Mouse (Mus musculus) neural tube, embryonic 14.5 days (tissue): ENCODE measurements around the gene Npr2. TPM values are rescaled to one million over a fixed set of nuclear protein-coding genes. Genes with fewer than 3 reads are reported as not detected.

Experiments used
- ATAC-seq: fragments of 200-750 bp; cut with Nextera tagmentation; 2 replicates; pipeline ENCODE4 v1.8.0; 2017; ENCODE audit warnings: low read depth, mild to moderate bottlenecking, moderate TSS enrichment, moderate library complexity
- H3K27ac ChIP-seq: fragments of 300-500 bp; sonication (generic); 2 replicates; pipeline ENCODE4 v1.5.1; 2014; ENCODE audit warnings: low read depth, mild to moderate bottlenecking, control low read depth, low read length, moderate library complexity, mixed read lengths
- H3K27me3 ChIP-seq: fragments of 300-500 bp; sonication (generic); 2 replicates; pipeline ENCODE4 v1.6.1; 2014; ENCODE audit warnings: low read length; ENCODE audit not compliant: control insufficient read depth, insufficient read depth
- H3K36me3 ChIP-seq: fragments of 300-500 bp; sonication (generic); 2 replicates; pipeline ENCODE4 v1.6.1; 2014; ENCODE audit warnings: low read length, mixed read lengths; ENCODE audit not compliant: control insufficient read depth, insufficient read depth
- H3K4me1 ChIP-seq: fragments of 300-500 bp; sonication (generic); 2 replicates; pipeline ENCODE4 v1.6.1; 2014; ENCODE audit warnings: low read length; ENCODE audit not compliant: control insufficient read depth, insufficient read depth
- H3K4me2 ChIP-seq: fragments of 300-500 bp; sonication (generic); 2 replicates; pipeline ENCODE4 v1.6.1; 2014; ENCODE audit warnings: mild to moderate bottlenecking, low read depth, low read length, control low read depth
- H3K4me3 ChIP-seq: fragments of 300-500 bp; sonication (generic); 2 replicates; pipeline ENCODE4 v1.5.1; 2014; ENCODE audit warnings: low read depth, low read length, control low read depth, mixed read lengths
- H3K9ac ChIP-seq: fragments of 300-500 bp; sonication (generic); replicated peaks from 2 replicates; pipeline ENCODE4 v1.6.1; 2014; ENCODE audit warnings: low read depth, mild to moderate bottlenecking, control low read depth, low read length, mixed read lengths
- H3K9me3 ChIP-seq: fragments of 300-500 bp; sonication (generic); 2 replicates; pipeline ENCODE4 v1.6.1; 2016; ENCODE audit warnings: low read length; ENCODE audit not compliant: control insufficient read depth
- WGBS: fragments of 180-500 bp; shearing (Covaris S2); extraction: QIAGEN DNeasy Blood & Tissue Kit; methylation state at CpG from one replicate; pipeline ENCODE4 v1.1.7; 2014; 5-methylcytosine and 5-hydroxymethylcytosine counted together
- polyA plus RNA-seq: library from polyadenylated mRNA; unstranded; fragments of >200 nt; fragmentation: Nextera tagmentation; extraction: Ambion mirVana; gene quantifications from 2 replicates; pipeline ENCODE4 v1.2.1, GENCODE M21; 2014

Npr2 gene
- polyA plus RNA-seq, 1 experiment from 2014 or later: 15.9 TPM

- no peak for ATAC-seq
- H3K4me1 ChIP-seq: peaks cover 29% of the 10 kb centered on the region
- no peak overlapping the region; the same call in 1 of the 2 replicates for H3K4me2 ChIP-seq
- no peaks in the 10 kb centered on the region for H3K9me3 ChIP-seq
- H3K9ac ChIP-seq: no peak overlapping the region
- no peak overlapping the region for H3K27ac ChIP-seq
- H3K4me3 ChIP-seq: no peak overlapping the region
- H3K27me3 ChIP-seq: no peaks in the 10 kb centered on the region
- H3K36me3 ChIP-seq: no peaks in the 10 kb centered on the region
- WGBS: 97% methylated on average over 2 of the region's 2 CpGs
Measured at GRCm38 (mm10) chr4:43633736-43634135, 2.0 kb downstream of the Npr2 start.

- H3K27me3 ChIP-seq: no peaks in the 10 kb centered on the region
- ATAC-seq: no peak
- peaks cover 29% of the 10 kb centered on the region for H3K4me1 ChIP-seq
- no peak overlapping the region for H3K4me3 ChIP-seq
- peak overlapping the region; percentile 11; the same call in 1 of the 2 replicates for H3K4me2 ChIP-seq
- 89% methylated on average over 7 of the region's 7 CpGs for WGBS
- no peak overlapping the region for H3K9ac ChIP-seq
- H3K9me3 ChIP-seq: no peaks in the 10 kb centered on the region
- no peak overlapping the region for H3K27ac ChIP-seq
- no peaks in the 10 kb centered on the region for H3K36me3 ChIP-seq
Measured at GRCm38 (mm10) chr4:43634621-43635374, 3.1 kb downstream of the Npr2 start.

GRCm38 (mm10) chr4:43636751-43637150 is 5.0 kb downstream of the Npr2 start:
- H3K4me1 ChIP-seq: peaks cover 21% of the 10 kb centered on the region
- no peak overlapping the region for H3K4me2 ChIP-seq
- no peaks in the 10 kb centered on the region for H3K9me3 ChIP-seq
- H3K9ac ChIP-seq: no peak overlapping the region
- ATAC-seq: no peak
- H3K4me3 ChIP-seq: no peak overlapping the region
- H3K27me3 ChIP-seq: no peaks in the 10 kb centered on the region
- H3K27ac ChIP-seq: no peak overlapping the region
- WGBS: 78% methylated on average over 6 of the region's 6 CpGs
- H3K36me3 ChIP-seq: no peaks in the 10 kb centered on the region

- Histone ChIP-seq H3K4me2 (no peak overlapping the region), H3K27me3 (no peaks in the 10 kb centered on the region), H3K36me3 (no peaks in the 10 kb centered on the region), H3K27ac (no peak overlapping the region), H3K4me1 (no peaks in the 10 kb centered on the region), H3K9ac (no peak overlapping the region), H3K9me3 (no peaks in the 10 kb centered on the region), H3K4me3 (no peak overlapping the region)
- WGBS: 78% methylated on average over 9 of the region's 9 CpGs
- ATAC-seq: no peak
Measured at GRCm38 (mm10) chr4:43640076-43640475, 8.3 kb downstream of the Npr2 start.

- Histone ChIP-seq H3K4me1 (no peaks in the 10 kb centered on the region), H3K4me3 (no peak overlapping the region), H3K27ac (no peak overlapping the region), H3K4me2 (no peak overlapping the region), H3K9me3 (no peaks in the 10 kb centered on the region), H3K9ac (no peak overlapping the region), H3K36me3 (no peaks in the 10 kb centered on the region), H3K27me3 (no peaks in the 10 kb centered on the region)
- 84% methylated on average over 6 of the region's 6 CpGs for WGBS
- no peak for ATAC-seq
Measured at GRCm38 (mm10) chr4:43640491-43640890, 8.8 kb downstream of the Npr2 start.

- Histone ChIP-seq H3K9me3 (no peaks in the 10 kb centered on the region), H3K9ac (no peak overlapping the region), H3K36me3 (peaks cover 8% of the 10 kb centered on the region; the same call in 1 of the 2 replicates), H3K4me2 (no peak overlapping the region), H3K27me3 (no peaks in the 10 kb centered on the region), H3K4me3 (no peak overlapping the region), H3K4me1 (no peaks in the 10 kb centered on the region; the same call in 1 of the 2 replicates), H3K27ac (no peak overlapping the region)
- no peak for ATAC-seq
- 95% methylated on average over 3 of the region's 3 CpGs for WGBS
Measured at GRCm38 (mm10) chr4:43649783-43650182, 18.0 kb downstream of the Npr2 start.

GRCm38 (mm10) chr4:43652726-43653125 is 21.0 kb downstream of the Npr2 start:
- Histone ChIP-seq H3K9me3 (no peaks in the 10 kb centered on the region), H3K27ac (no peak overlapping the region), H3K36me3 (peaks cover 8% of the 10 kb centered on the region; the same call in 1 of the 2 replicates), H3K4me2 (peak overlapping the region; percentile 31; the same call in 1 of the 2 replicates), H3K9ac (no peak overlapping the region), H3K27me3 (no peaks in the 10 kb centered on the region), H3K4me1 (no peaks in the 10 kb centered on the region; the same call in 1 of the 2 replicates), H3K4me3 (no peak overlapping the region)
- ATAC-seq: no peak
- 95% methylated on average over 4 of the region's 4 CpGs for WGBS

GRCm38 (mm10) chr4:43653161-43654015 is 21.7 kb downstream of the Npr2 start, which contains the start of gene Spag8:
Spag8 (minus strand) TSS chr4:43653594.
- Histone ChIP-seq H3K4me1 (no peaks in the 10 kb centered on the region; the same call in 1 of the 2 replicates), H3K4me3 (0 out of 2 replicates have a peak within 1 kb of the TSS, but pooled peaks have one; percentile 4), H3K27me3 (no peaks in the 10 kb centered on the region), H3K9me3 (no peaks in the 10 kb centered on the region), H3K27ac (no peak within 1 kb of the TSS), H3K36me3 (peaks cover 8% of the 10 kb centered on the region; the same call in 1 of the 2 replicates), H3K9ac (no peak within 1 kb of the TSS), H3K4me2 (peak within 1 kb of the TSS; percentile 31; the same call in 1 of the 2 replicates)
- WGBS: 13% methylated on average over 24 of the region's 24 CpGs
- ATAC-seq: no peak
